Comparison of ENCODE assay signal across 24 mouse cellular contexts in the genomic region with DNA sequence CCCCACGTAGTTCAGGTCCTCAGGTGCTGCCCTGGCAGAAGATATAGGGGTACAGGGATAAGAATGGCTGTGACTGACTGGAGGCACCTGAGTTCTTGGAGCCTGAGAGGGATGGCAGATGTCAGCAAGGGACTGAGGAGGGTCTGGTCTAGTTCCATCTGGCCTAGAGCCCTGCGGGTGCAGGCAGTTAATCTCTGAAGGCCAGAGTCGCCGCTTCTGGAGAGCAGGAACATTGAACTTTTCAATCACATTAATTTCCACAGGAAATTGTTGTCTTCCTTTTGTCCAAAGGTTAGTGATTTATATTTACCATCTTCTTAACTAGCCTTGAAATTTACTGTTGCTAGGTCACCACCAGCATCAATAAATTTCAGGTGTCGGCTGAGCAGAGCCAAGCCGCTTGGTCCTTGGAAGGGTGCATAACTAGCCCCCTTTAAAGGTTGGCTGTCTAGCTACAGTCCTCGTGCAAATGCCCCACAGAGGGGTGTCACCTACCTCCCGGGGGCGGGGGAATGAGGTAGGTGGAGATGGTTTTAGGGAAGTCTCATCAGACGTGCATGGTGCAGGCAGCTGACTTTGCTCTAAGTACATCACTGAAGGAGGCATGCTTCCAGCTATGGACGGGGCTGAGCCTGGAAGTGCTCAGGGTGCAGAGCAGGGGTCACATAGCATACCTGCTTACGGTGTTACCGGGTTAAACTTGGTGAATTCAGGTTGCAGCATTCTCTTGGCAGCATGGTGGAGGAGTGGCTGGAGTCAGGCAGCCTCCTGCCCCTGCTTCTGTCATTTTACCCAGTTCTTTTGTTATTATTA. TPM values are rescaled to one million over a fixed set of nuclear protein-coding genes. Genes with fewer than 3 reads are reported as not detected.
DNase-seq lines count a peak whose midpoint lies in the region; ATAC-seq and TF ChIP-seq lines count a peak whose summit lies in the region.
"Had no signal": no experiment of that assay in that cellular context is flagged by ENCODE, and none has a peak within 500 bp of the region (broad histone marks: within the 10 kb centered on the region; RNA-seq: fewer than 3 reads in every experiment).

No protein-coding gene starts in this region.

- no peak overlapping the region for H3K9ac ChIP-seq in heart, embryonic 11.5 days (ENCODE audit: low read depth, low read length)
- H3K9ac ChIP-seq in kidney, postnatal 0 days (ENCODE audit: low read depth, low read length): 0 out of 2 replicates have a peak overlapping the region, but pooled peaks have one; percentile 8
- H3K9ac ChIP-seq: forebrain, embryonic 13.5 days; hindbrain, embryonic 12.5 days; limb, embryonic 13.5 days; liver, embryonic 14.5 days; lung, embryonic 14.5 days; midbrain, embryonic 12.5 days had no signal

- H3K4me3 ChIP-seq in heart, embryonic 11.5 days (ENCODE audit: low read depth, low read length): no peak overlapping the region
- H3K4me3 ChIP-seq in kidney, postnatal 0 days (replicated peaks; ENCODE audit: low read depth, low read length): no peak overlapping the region
- H3K4me3 ChIP-seq: forebrain, embryonic 13.5 days; gastrocnemius, adult 2 months; heart, embryonic 10.5 days; hindbrain, embryonic 12.5 days; limb, embryonic 13.5 days; midbrain, embryonic 12.5 days had no signal

- H3K27ac ChIP-seq in heart, embryonic 11.5 days (ENCODE audit: low read depth, low read length): no peak overlapping the region
- H3K27ac ChIP-seq in kidney, postnatal 0 days: no peak overlapping the region
- H3K27ac ChIP-seq: forebrain, embryonic 13.5 days; gastrocnemius, adult 2 months; heart, embryonic 10.5 days; hindbrain, embryonic 12.5 days; limb, embryonic 13.5 days; liver, embryonic 14.5 days; midbrain, embryonic 12.5 days had no signal

- no peak overlapping the region for H3K4me2 ChIP-seq in heart, embryonic 11.5 days
- H3K4me2 ChIP-seq in kidney, postnatal 0 days (ENCODE audit: low read length): no peak overlapping the region
- H3K4me2 ChIP-seq: forebrain, embryonic 13.5 days; hindbrain, embryonic 12.5 days; limb, embryonic 13.5 days; lung, embryonic 14.5 days; midbrain, embryonic 12.5 days had no signal

- 68% methylated on average over 13 of the region's 13 CpGs for WGBS in heart, embryonic 11.5 days (ENCODE audit: insufficient replicate concordance)
- WGBS in kidney, postnatal 0 days: 24% methylated on average over 13 of the region's 13 CpGs

- H3K27me3 ChIP-seq in heart, embryonic 11.5 days (ENCODE audit: control insufficient read depth, insufficient read depth, low read length): no peaks in the 10 kb centered on the region
- H3K27me3 ChIP-seq in kidney, postnatal 0 days (ENCODE audit: insufficient read depth, low read length): no peaks in the 10 kb centered on the region
- H3K27me3 ChIP-seq: forebrain, embryonic 13.5 days; hindbrain, embryonic 12.5 days; limb, embryonic 13.5 days had no signal

- H3K9me3 ChIP-seq in heart, embryonic 11.5 days (replicated peaks; ENCODE audit: control insufficient read depth, low read length): no peaks in the 10 kb centered on the region
- no peaks in the 10 kb centered on the region for H3K9me3 ChIP-seq in kidney, postnatal 0 days (replicated peaks; ENCODE audit: low read length)
- H3K9me3 ChIP-seq: forebrain, embryonic 13.5 days; heart, embryonic 10.5 days; hindbrain, embryonic 12.5 days; limb, embryonic 13.5 days; midbrain, embryonic 12.5 days had no signal

- no peaks in the 10 kb centered on the region for H3K4me1 ChIP-seq in heart, embryonic 11.5 days (ENCODE audit: control insufficient read depth, insufficient read depth, low read length)
- 0 out of 2 replicates have a peak, but pooled peaks cover 3% of the 10 kb centered on the region for H3K4me1 ChIP-seq in kidney, postnatal 0 days (replicated peaks; ENCODE audit: insufficient read depth, low read length)
- H3K4me1 ChIP-seq: forebrain, embryonic 13.5 days; heart, embryonic 10.5 days; hindbrain, embryonic 12.5 days had no signal

- no peak for TF ChIP-seq CTCF in kidney, postnatal 0 days (IDR thresholded peaks at IDR 0.05; ENCODE audit: low read depth)

- no peak for DNase-seq in heart, adult 9 months (ENCODE audit: low spot score in 2 of 2)
- no peak for DNase-seq in kidney, postnatal 0 days (ENCODE audit: low spot score)
- DNase-seq in kidney, adult 18-20 months: no peak
- peak; percentile 74 for DNase-seq in adrenal gland, adult 8-10 months
- peak; percentile 78 for DNase-seq in adrenal gland, postnatal 10 days
- no peak for DNase-seq in natural killer cell, adult 2 months (ENCODE audit: low spot score in 2 of 2)
- DNase-seq: gastrocnemius, adult 2 months; heart, postnatal 10 days; kidney, adult 9 months; lung, embryonic 14.5 days; right cerebral cortex, postnatal 25 days; spleen, adult 18-20 months had no signal

- 0 out of 2 replicates have a peak, but pooled peaks have one; percentile 31 for ATAC-seq in heart, embryonic 11.5 days (replicated peaks; ENCODE audit: insufficient number of reproducible peaks, low FRiP score, low TSS enrichment)
- no peak for ATAC-seq in kidney, postnatal 0 days (replicated peaks; ENCODE audit: low FRiP score, low read depth)
- ATAC-seq: activated CD4-positive, CD25-positive, alpha-beta regulatory T cell, adult 4 months; forebrain, embryonic 13.5 days had no signal

- H3K36me3 ChIP-seq in heart, embryonic 11.5 days (ENCODE audit: control insufficient read depth, insufficient read depth, low read length): no peaks in the 10 kb centered on the region
- H3K36me3 ChIP-seq in kidney, postnatal 0 days (ENCODE audit: insufficient read depth, low read length): no peaks in the 10 kb centered on the region
- H3K36me3 ChIP-seq: heart, embryonic 10.5 days; hindbrain, embryonic 12.5 days; limb, embryonic 13.5 days; midbrain, embryonic 12.5 days had no signal

RNA-seq across cellular contexts. Expression of gene Armh1, which starts 10.4 kb away (rescaled TPM):
- 0.14 TPM in 1 of 2 replicates, not detected in the other for polyA plus RNA-seq in heart, embryonic 11.5 days (2014; fragmentation: Nextera tagmentation; extraction: Ambion mirVana)
- 0.18 and 0.59 TPM in 2 replicates for polyA plus RNA-seq in kidney, postnatal 0 days (2015; fragmentation: Nextera tagmentation; extraction: Ambion mirVana)
- total RNA-seq in adrenal gland, adult 8-10 months (2022): 1 to 10 TPM; 2.6 to 3.7 (median 3.0) TPM
- 1 to 10 TPM; 1.5 to 1.8 TPM for total RNA-seq in adrenal gland, postnatal 10 days (2021)
- total RNA-seq: gastrocnemius, adult 2 months; megakaryocyte, adult 5-6 weeks; MEL had no signal
- polyA plus RNA-seq: activated CD4-positive, CD25-positive, alpha-beta regulatory T cell, adult 4 months; C2C12; liver, embryonic 14.5 days; neural tube, embryonic 11.5 days had no signal

RNA-seq across cellular contexts. Expression of gene Tmem53, which starts 10.6 kb away (rescaled TPM):
- polyA plus RNA-seq in heart, embryonic 11.5 days (2014; fragmentation: Nextera tagmentation; extraction: Ambion mirVana): 16.0 and 16.5 TPM in 2 replicates
- polyA plus RNA-seq in kidney, postnatal 0 days (2015; fragmentation: Nextera tagmentation; extraction: Ambion mirVana): 34.4 and 40.5 TPM in 2 replicates
- total RNA-seq in adrenal gland, adult 8-10 months (2022): 100 to 1,000 TPM in 1 of 4 experiments, 10 to 100 TPM in 3; 52.4 to 103 (median 74.9) TPM
- total RNA-seq in adrenal gland, postnatal 10 days (2021): 10 to 100 TPM; 50.4 to 60.9 TPM

Comparison
In these comparisons a context has a peak if more than half of its experiments do, and no peak if none do; other contexts are left out.
1. DNase-seq: peak in adrenal gland, adult 8-10 months (single experiment) and adrenal gland, postnatal 10 days (single experiment); none in heart, adult 9 months (0 of 2), kidney, postnatal 0 days (single experiment), kidney, adult 18-20 months (single experiment) and natural killer cell, adult 2 months (0 of 2).